Mouse (Mus musculus) right cerebral cortex, adult 18-20 months (tissue): ENCODE results near the gene Ptgfrn.

Experiments used
- DNase-seq: peaks from one replicate; pipeline ENCODE4 v3.0.0; 2022; ENCODE audit warnings: mixed read lengths

The Ptgfrn gene

GRCm38 (mm10) chr3:100997785-100998570, 112.1 kb downstream of the Ptgfrn start:
- DNase-seq: peak; percentile 43

- no peak for DNase-seq
Observed at GRCm38 (mm10) chr3:100994252-100994651, 115.8 kb downstream of the Ptgfrn start.

DNA sequence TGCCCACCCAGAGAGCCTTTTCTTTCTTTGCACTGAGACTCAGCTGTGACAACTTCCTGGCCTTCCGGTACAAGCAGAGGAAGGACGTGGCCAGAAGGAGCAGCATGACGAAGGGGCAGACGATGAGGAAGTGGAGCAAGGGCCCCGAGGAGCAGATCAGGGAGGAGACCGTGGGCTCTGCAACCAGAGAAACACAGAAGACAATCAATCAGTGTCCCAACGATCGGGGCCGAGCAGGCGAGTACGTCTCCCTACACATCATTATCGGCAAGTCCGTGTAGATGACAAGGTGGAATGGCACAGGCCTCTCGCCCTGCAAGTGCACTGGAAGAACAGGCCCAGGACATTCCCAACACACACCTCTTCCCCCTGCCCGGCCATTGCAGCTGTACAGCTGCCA, 116.4 kb downstream of the Ptgfrn start:
- DNase-seq: no peak

- DNase-seq: no peak
Observed at GRCm38 (mm10) chr3:100993158-100993557, 116.9 kb downstream of the Ptgfrn start.
